Mouse (Mus musculus): Measurements from ENCODE around the gene Agtpbp1.
A peak's percentile ranks its signal among the peaks of the same experiment; 100 is the strongest.

Agtpbp1 gene

DNA sequence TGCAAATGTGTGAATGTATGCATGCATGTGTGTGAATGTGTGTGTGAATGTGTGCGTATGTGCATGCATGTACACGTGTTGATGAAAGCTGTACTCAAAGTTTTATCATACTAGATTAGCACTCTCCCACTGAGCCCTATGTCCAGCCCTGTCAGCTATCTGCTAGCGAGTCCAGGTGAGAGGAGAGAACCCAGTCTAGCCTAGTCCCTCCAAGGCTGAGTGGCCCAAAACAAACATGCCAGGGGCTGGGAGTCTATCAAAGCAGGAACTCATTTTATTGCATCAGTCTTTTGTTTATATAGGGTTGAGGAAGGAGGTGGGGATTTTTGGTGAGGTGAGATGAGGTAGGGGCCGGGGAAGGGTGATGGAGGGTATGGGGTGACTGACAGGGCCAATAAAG lies 172.4 kb downstream of the Agtpbp1 start:
- no peak for DNase-seq

DNA sequence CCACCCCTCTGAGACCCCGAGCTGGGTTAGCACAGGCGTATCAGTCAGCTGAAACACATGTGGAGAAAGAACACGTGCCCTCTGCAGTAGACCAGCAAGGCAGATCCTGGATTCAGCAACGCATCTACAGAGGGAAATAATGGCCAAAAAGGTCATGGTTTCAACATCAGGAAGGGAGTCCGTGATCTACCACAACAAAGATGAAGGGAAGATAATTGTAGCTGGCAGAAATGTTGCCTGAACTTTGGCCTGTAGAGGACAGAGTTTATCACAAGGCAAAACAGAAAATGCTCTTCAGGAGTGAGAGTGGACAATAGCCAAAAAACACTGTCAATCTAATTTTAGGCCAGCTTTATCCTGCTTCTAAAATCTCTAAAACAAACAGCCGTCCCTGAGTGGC lies 177.8 kb downstream of the Agtpbp1 start:
- no peak for DNase-seq

DNA sequence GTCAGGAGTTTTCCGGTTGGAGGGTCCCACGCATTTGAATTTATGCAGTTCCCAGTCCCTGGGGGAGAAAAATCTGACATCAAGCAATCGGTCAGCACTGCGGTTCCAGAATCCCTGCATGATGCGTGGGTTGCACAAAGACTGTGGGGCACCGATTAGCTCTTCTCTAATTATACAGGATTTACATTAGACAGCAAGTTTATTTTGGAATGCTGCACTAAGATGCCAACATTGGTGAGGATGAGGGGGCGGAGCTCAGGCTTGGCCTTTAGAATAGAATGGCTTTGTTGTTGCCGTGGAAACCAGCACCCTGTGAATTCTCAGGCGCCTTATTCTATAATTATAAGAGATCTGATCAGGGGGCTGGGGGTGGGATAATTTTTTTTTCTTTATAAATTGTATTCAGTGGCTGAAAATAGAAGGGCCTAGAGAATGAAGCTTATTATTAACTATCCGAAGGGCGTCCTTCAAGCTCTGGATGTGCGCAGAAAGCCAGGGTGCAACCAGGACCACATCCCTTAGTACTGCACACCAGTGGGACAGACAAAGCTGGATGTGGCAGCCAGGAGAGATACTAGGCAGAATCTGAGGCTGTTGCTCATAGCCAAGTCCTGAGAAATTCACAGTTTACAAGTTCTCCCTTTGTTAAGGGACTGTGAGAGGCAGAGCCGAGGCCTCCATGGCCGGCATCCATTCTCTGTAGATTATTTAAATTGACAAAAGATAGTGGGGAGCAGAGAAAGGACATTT lies 182.8 kb downstream of the Agtpbp1 start:
- DNase-seq, result no peak

DNA sequence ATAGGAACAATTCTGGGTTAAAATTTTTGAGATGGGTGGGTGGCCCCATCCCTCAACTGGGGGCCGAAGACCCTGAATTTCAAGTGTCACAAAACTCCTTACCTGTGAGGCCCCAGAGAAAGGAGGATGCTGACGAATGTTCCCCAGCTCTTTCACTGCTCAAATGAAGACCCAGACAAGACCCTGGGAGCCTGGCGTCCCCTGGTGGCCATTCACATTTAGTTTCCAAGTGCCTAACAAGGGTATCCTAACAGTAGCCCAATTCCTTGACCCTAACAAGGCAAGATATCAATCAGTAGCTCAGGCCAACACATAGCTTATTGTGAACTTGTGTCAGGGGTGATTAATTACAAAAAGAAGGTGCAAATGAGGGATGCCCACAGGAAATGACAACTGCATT lies 187.5 kb downstream of the Agtpbp1 start:
- peak; percentile 28 for DNase-seq

All from liver (tissue).